Mouse (Mus musculus) liver, postnatal 0 days (tissue): ENCODE measurements around the gene Sept11.

Experiments used
- CTCF ChIP-seq: sonication (generic); IDR thresholded peaks from 2 replicates; pipeline ENCODE4 v1.5.1; 2016; ENCODE audit warnings: antibody characterized with exemption, low read depth
- EP300 ChIP-seq: IDR thresholded peaks from 2 replicates; pipeline ENCODE4 v1.6.1; 2016; ENCODE audit warnings: antibody characterized with exemption, low read depth, mild to moderate bottlenecking

GRCm38 (mm10) chr5:93049971-93050370 is 43.3 kb upstream of the Sept11 start:
- TF ChIP-seq EP300 (no peak), CTCF (no peak)
